In the genomic region with DNA sequence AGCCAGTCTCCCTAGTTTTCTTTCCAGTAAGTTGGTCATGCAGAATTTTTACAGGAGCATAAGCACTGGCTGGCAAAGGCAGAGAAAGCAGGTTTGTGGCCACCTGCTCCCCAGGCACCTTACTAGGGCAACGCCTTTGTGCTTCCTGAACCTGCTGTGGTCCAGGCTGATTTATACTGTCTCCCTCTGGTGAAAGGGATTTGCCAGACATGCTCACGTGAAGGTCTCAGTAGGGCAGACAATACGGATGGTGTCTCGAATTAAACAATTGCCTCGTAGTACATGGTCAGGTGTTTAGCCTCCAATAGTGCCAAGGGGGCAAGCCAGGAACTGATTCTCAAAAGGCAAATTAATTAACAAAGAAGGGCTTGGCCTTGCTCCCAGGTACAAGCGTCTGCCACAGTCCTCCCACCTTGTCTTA, we compare ENCODE assay signal across 23 mouse cellular contexts. TPM values are rescaled to one million over a fixed set of nuclear protein-coding genes. Genes with fewer than 3 reads are reported as not detected.
DNase-seq lines count a peak whose midpoint lies in the region; ATAC-seq and TF ChIP-seq lines count a peak whose summit lies in the region.
"Had no signal": no experiment of that assay in that cellular context is flagged by ENCODE, and none has a peak within 500 bp of the region (broad histone marks: within the 10 kb centered on the region; RNA-seq: fewer than 3 reads in every experiment).

No protein-coding gene starts in this region.

- no peak overlapping the region for H3K9ac ChIP-seq in midbrain, embryonic 13.5 days (replicated peaks)
- no peak overlapping the region for H3K9ac ChIP-seq in midbrain, postnatal 0 days (replicated peaks; ENCODE audit: low read length, poor library complexity, severe bottlenecking)
- H3K9ac ChIP-seq in midbrain, embryonic 15.5 days = no peak overlapping the region
- H3K9ac ChIP-seq: embryonic facial prominence, embryonic 12.5 days; forebrain, embryonic 15.5 days; hindbrain, embryonic 15.5 days had no signal

- WGBS in midbrain, embryonic 13.5 days = 79% methylated on average over 6 of the region's 6 CpGs
- WGBS in midbrain, postnatal 0 days = 78% methylated on average over 6 of the region's 6 CpGs
- WGBS in midbrain, embryonic 15.5 days = 75% methylated on average over 6 of the region's 6 CpGs

- H3K4me2 ChIP-seq in midbrain, embryonic 13.5 days (replicated peaks) = no peak overlapping the region
- H3K4me2 ChIP-seq in midbrain, postnatal 0 days (ENCODE audit: low read depth, low read length, poor library complexity, severe bottlenecking) = no peak overlapping the region
- no peak overlapping the region for H3K4me2 ChIP-seq in midbrain, embryonic 15.5 days
- H3K4me2 ChIP-seq: embryonic facial prominence, embryonic 12.5 days; forebrain, embryonic 15.5 days; heart, embryonic 11.5 days; hindbrain, embryonic 15.5 days had no signal

- no peak for TF ChIP-seq CTCF in midbrain, postnatal 0 days (IDR thresholded peaks at IDR 0.05)

- H3K9me3 ChIP-seq in midbrain, embryonic 13.5 days = no peaks in the 10 kb centered on the region
- H3K9me3 ChIP-seq in midbrain, postnatal 0 days (ENCODE audit: low read length) = no peaks in the 10 kb centered on the region
- H3K9me3 ChIP-seq in midbrain, embryonic 15.5 days = no peaks in the 10 kb centered on the region
- H3K9me3 ChIP-seq: embryonic facial prominence, embryonic 12.5 days; forebrain, embryonic 15.5 days; hindbrain, embryonic 15.5 days had no signal

- DNase-seq in midbrain, postnatal 0 days (ENCODE audit: low spot score) = no peak
- DNase-seq in cerebellum, adult 18-20 months = peak; percentile 46 to 57
- peak; percentile 65 for DNase-seq in cerebellum, adult 9-11 months
- DNase-seq in cerebellum, postnatal 36 days = peak; percentile 44 to 50
- no peak for DNase-seq in kidney, adult 11 months
- no peak for DNase-seq in layer of hippocampus, postnatal 10 days (ENCODE audit: low spot score in 2 of 2)
- DNase-seq: adrenal gland, adult 2 months; adrenal gland, postnatal 25 days; gastrocnemius, postnatal 36 days; heart, adult 2 months; heart, postnatal 36 days; kidney, adult 8-10 months had no signal

- no peaks in the 10 kb centered on the region for H3K36me3 ChIP-seq in midbrain, embryonic 13.5 days
- H3K36me3 ChIP-seq in midbrain, postnatal 0 days (ENCODE audit: insufficient read depth, low read length) = no peaks in the 10 kb centered on the region
- H3K36me3 ChIP-seq in midbrain, embryonic 15.5 days (replicated peaks) = no peaks in the 10 kb centered on the region
- H3K36me3 ChIP-seq: embryonic facial prominence, embryonic 12.5 days; forebrain, embryonic 15.5 days; hindbrain, embryonic 15.5 days had no signal

- 0 out of 2 replicates have a peak, but pooled peaks have one; percentile 3 for ATAC-seq in midbrain, embryonic 13.5 days
- no peak for ATAC-seq in midbrain, postnatal 0 days (ENCODE audit: low FRiP score)
- no peak for ATAC-seq in midbrain, embryonic 15.5 days (replicated peaks)
- ATAC-seq: forebrain, embryonic 15.5 days; intestine, embryonic 16.5 days had no signal

- 0 out of 2 replicates have a peak, but pooled peaks cover 4% of the 10 kb centered on the region for H3K4me1 ChIP-seq in midbrain, embryonic 13.5 days (replicated peaks)
- H3K4me1 ChIP-seq in midbrain, postnatal 0 days (ENCODE audit: insufficient read depth, low read length) = no peaks in the 10 kb centered on the region
- H3K4me1 ChIP-seq in midbrain, embryonic 15.5 days = no peaks in the 10 kb centered on the region

- H3K27ac ChIP-seq in midbrain, embryonic 13.5 days = no peak overlapping the region
- H3K27ac ChIP-seq in midbrain, postnatal 0 days (ENCODE audit: low read depth, low read length) = no peak overlapping the region
- no peak overlapping the region for H3K27ac ChIP-seq in midbrain, embryonic 15.5 days
- H3K27ac ChIP-seq: embryonic facial prominence, embryonic 12.5 days; forebrain, embryonic 15.5 days; heart, adult 2 months; hindbrain, embryonic 15.5 days had no signal

- no peak overlapping the region for H3K4me3 ChIP-seq in midbrain, embryonic 13.5 days (replicated peaks)
- H3K4me3 ChIP-seq in midbrain, postnatal 0 days (ENCODE audit: low read depth, low read length) = no peak overlapping the region
- no peak overlapping the region for H3K4me3 ChIP-seq in midbrain, embryonic 15.5 days
- H3K4me3 ChIP-seq: embryonic facial prominence, embryonic 12.5 days; forebrain, embryonic 15.5 days; heart, adult 2 months; hindbrain, embryonic 15.5 days had no signal

- H3K27me3 ChIP-seq in midbrain, embryonic 13.5 days = no peaks in the 10 kb centered on the region
- H3K27me3 ChIP-seq in midbrain, postnatal 0 days (ENCODE audit: insufficient read depth, low read length) = no peaks in the 10 kb centered on the region
- no peaks in the 10 kb centered on the region for H3K27me3 ChIP-seq in midbrain, embryonic 15.5 days (replicated peaks)
- H3K27me3 ChIP-seq: embryonic facial prominence, embryonic 12.5 days; forebrain, embryonic 15.5 days; hindbrain, embryonic 15.5 days had no signal

RNA-seq across cellular contexts. Expression of a gene that starts 45.5 kb away (rescaled TPM):
- polyA plus RNA-seq in midbrain, embryonic 13.5 days (2015; fragmentation: Nextera tagmentation; extraction: Ambion mirVana) = not detected in 2 replicates
- total RNA-seq in midbrain, postnatal 0 days (2014; rRNA removed) = 0.38 TPM in 1 of 2 replicates, not detected in the other
- polyA plus RNA-seq in midbrain, postnatal 0 days (2015; fragmentation: Nextera tagmentation; extraction: Ambion mirVana) = 0.10 and 0.29 TPM in 2 replicates
- polyA plus RNA-seq in midbrain, embryonic 15.5 days (2015; fragmentation: Nextera tagmentation; extraction: Ambion mirVana) = 0.15 and 0.22 TPM in 2 replicates
- total RNA-seq in layer of hippocampus, postnatal 10 days (2021) = not detected
- total RNA-seq: adrenal gland, adult 2 months; adrenal gland, postnatal 25 days; CH12.LX; gastrocnemius, adult 8-10 months; gastrocnemius, postnatal 36 days; heart, adult 2 months; heart, postnatal 36 days had no signal
- polyA plus RNA-seq: adrenal gland, adult 2 months; forebrain, embryonic 11.5 days; hindbrain, embryonic 11.5 days had no signal

Comparison
In these comparisons a context has a peak if more than half of its experiments do, and no peak if none do; other contexts are left out.
1. DNase-seq: peak in cerebellum, adult 18-20 months (2 of 2), cerebellum, adult 9-11 months (single experiment) and cerebellum, postnatal 36 days (2 of 2); none in midbrain, postnatal 0 days (single experiment), kidney, adult 11 months (single experiment) and layer of hippocampus, postnatal 10 days (0 of 2).